8 mouse cellular contexts compared by ENCODE assay signal in the genomic region with DNA sequence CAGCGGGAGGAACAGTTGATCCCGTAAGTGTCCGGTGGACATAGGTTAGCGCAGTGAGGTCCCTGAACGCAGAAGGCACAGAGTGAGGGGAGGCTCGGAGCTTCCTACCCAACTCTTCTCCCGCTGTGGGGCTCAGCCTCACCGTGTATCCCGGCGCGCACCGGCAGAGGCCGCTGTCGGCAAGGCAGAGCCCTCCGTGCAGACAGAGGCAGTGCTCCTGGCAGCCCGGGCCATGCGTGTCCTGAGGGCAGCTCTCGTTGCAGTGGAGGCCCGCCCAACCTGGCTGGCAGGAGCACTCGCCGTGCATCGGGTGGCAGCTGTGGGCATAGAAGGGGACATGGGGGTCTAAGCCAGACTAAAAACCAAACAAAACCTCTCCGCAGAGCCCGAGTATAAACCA. TPM values are rescaled to one million over a fixed set of nuclear protein-coding genes. Genes with fewer than 3 reads are reported as not detected.
DNase-seq lines count a peak whose midpoint lies in the region; ATAC-seq lines count a peak whose summit lies in the region.

No protein-coding gene starts in this region.

- H3K4me2 ChIP-seq in hindbrain, embryonic 16.5 days (ENCODE audit: low read length): peak overlapping the region; percentile 53

- H3K36me3 ChIP-seq in hindbrain, embryonic 16.5 days (ENCODE audit: control insufficient read depth, insufficient read depth, low read length): no peaks in the 10 kb centered on the region

- H3K4me1 ChIP-seq in hindbrain, embryonic 16.5 days (ENCODE audit: control insufficient read depth, insufficient read depth, low read depth, low read length): peaks cover 3% of the 10 kb centered on the region

- peak; percentile 80 for DNase-seq in T-cell, adult 2 months (ENCODE audit: low spot score)
- peak; percentile 88 to 94 for DNase-seq in cerebellum, postnatal 4 days (ENCODE audit: low spot score in 2 of 2)
- peak; percentile 75 to 78 for DNase-seq in gastrocnemius, adult 8-10 months (ENCODE audit: low spot score in 2 of 2)
- peak; percentile 66 for DNase-seq in left cerebral cortex, adult 11 months (ENCODE audit: low spot score)
- DNase-seq in lung, postnatal 25 days (ENCODE audit: low spot score): peak; percentile 84
- DNase-seq in retina, embryonic 14.5 days (ENCODE audit: low spot score): peak; percentile 85
- DNase-seq in thymus, postnatal 25 days: peak; percentile 88

- no peak overlapping the region for H3K27ac ChIP-seq in hindbrain, embryonic 16.5 days (ENCODE audit: low read depth, low read length)

- peaks cover 5% of the 10 kb centered on the region; the same call in 1 of the 2 replicates for H3K27me3 ChIP-seq in hindbrain, embryonic 16.5 days (replicated peaks; ENCODE audit: control insufficient read depth, insufficient read depth, low read length)

- peak; percentile 89 for ATAC-seq in hindbrain, embryonic 16.5 days

- WGBS in hindbrain, embryonic 16.5 days: 3% methylated on average over 24 of the region's 24 CpGs

- peak overlapping the region; percentile 45 for H3K9ac ChIP-seq in hindbrain, embryonic 16.5 days (ENCODE audit: low read depth, low read length)

- H3K9me3 ChIP-seq in hindbrain, embryonic 16.5 days (ENCODE audit: control insufficient read depth, low read length): no peaks in the 10 kb centered on the region

- H3K4me3 ChIP-seq in hindbrain, embryonic 16.5 days (ENCODE audit: low read length): peak overlapping the region; percentile 35

RNA-seq across cellular contexts. Expression of a gene that starts 7.5 kb away (rescaled TPM):
- under 1 TPM in 1 of 4 experiments, not detected in 3; 0.68 TPM for total RNA-seq in gastrocnemius, adult 8-10 months (2022)
- polyA plus RNA-seq in hindbrain, embryonic 16.5 days (2015; fragmentation: Nextera tagmentation; extraction: Ambion mirVana): 0.67 and 0.80 TPM in 2 replicates

RNA-seq across cellular contexts. Expression of a gene that starts 39.0 kb away (rescaled TPM):
- total RNA-seq in gastrocnemius, adult 8-10 months (2022): not detected
- 6.6 and 7.3 TPM in 2 replicates for polyA plus RNA-seq in hindbrain, embryonic 16.5 days (2015; fragmentation: Nextera tagmentation; extraction: Ambion mirVana)

RNA-seq across cellular contexts. Expression of a gene that starts 40.8 kb away (rescaled TPM):
- not detected for total RNA-seq in gastrocnemius, adult 8-10 months (2022)
- 0.49 and 0.85 TPM in 2 replicates for polyA plus RNA-seq in hindbrain, embryonic 16.5 days (2015; fragmentation: Nextera tagmentation; extraction: Ambion mirVana)
